Mouse (Mus musculus): ENCODE results near the gene Abi3. TPM values are rescaled to one million over a fixed set of nuclear protein-coding genes. Genes with fewer than 3 reads are reported as not detected.

The Abi3 gene
- polyA plus RNA-seq, 2 experiments: 2.3 to 4.9 TPM

DNA sequence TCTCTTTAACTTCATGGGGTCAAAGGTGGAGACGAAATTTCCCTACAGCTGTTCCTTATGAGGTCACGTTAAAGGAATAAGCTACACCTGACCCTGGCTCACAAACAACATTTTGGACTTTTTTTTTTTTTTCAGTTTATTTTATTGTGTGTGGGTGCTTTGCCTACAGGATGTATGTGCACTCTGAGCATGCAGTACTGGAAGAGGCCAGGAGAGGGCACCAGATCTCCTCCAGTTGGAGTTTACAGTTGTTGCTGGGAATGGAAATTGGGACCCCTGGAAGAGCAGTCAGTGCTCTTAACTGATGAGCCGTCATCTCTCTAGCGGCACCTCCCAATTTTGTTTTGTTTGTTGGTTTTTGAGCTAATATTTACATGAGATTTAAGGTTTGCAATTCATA is 56.6 kb downstream of the Abi3 start:
- no peak overlapping the region for H3K4me3 ChIP-seq (ENCODE audit: insufficient read depth in 1 of 2, low read depth in 2 of 2, low read length in 2 of 2)
- no peak overlapping the region for H3K9ac ChIP-seq (replicated peaks)
- H3K9me3 ChIP-seq (ENCODE audit: control insufficient read depth, low read length): no peaks in the 10 kb centered on the region
- no peaks in the 10 kb centered on the region for H3K36me3 ChIP-seq (replicated peaks; ENCODE audit: control insufficient read depth, insufficient read depth, low read depth)
- WGBS (ENCODE audit: insufficient replicate concordance): 81% methylated on average over 4 of the region's 4 CpGs
- DNase-seq (ENCODE audit: low read depth in 3 of 3, low spot score in 3 of 3): no peak
- ATAC-seq (ENCODE audit: insufficient read depth): no peak
- no peak overlapping the region for H3K4me2 ChIP-seq (ENCODE audit: low read depth)
- TF ChIP-seq EP300 (IDR thresholded peaks at IDR 0.05; ENCODE audit: low read depth) (no peak), CTCF (IDR thresholded peaks at IDR 0.05; ENCODE audit: low read depth) (peak; percentile 80)
- H3K4me1 ChIP-seq (replicated peaks; ENCODE audit: control insufficient read depth in 2 of 2, insufficient read depth in 2 of 2, low read length in 1 of 2): peaks cover 0 to 5% of the 10 kb centered on the region in 2 experiments; a peak in 2 of 4 replicates
- no peak overlapping the region for H3K27ac ChIP-seq
- no peaks in the 10 kb centered on the region for H3K27me3 ChIP-seq (ENCODE audit: control insufficient read depth, insufficient read depth, low read length)

DNA sequence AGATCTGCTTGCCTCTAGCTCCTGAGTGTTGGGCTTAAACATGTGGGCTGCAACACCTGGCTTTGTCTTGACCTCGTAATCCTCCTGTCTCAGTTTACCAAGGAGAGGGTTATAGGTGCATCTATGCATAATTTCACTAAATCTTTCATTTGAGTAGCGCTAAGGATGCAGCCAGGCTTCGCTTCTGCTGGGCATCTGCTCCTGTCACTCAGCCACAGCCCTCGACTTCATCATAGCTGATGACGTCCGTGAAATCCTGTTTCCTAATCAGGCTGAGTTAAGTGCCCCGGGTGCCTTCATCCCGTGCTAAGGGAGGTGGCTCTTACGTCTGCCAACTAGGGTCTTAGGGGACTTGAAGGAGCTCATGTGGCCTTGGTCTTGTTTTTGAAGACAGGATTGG is 58.3 kb downstream of the Abi3 start:
- H3K9ac ChIP-seq (replicated peaks): no peak overlapping the region

DNA sequence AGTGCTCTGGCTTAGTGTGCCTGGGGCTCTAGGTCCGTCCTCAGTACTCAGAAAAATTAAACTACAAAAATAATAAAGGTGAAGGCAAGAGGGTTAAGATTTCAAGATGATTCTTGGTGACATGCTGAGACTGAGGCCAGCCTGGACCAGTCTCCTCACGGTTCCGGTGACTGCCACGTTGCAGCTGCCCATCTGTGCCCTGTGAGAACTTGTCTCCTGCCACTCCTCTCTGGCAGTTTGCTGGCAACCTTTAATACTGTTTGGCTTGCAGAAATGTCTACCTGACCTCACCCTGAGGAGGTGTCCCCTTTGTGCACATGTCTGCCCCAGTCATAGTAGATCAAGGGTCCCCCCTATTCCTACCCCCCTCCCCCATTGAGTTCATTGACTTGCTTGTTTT is 58.8 kb downstream of the Abi3 start:
- Histone ChIP-seq H3K4me2 (ENCODE audit: low read depth) (no peak overlapping the region), H3K9ac (replicated peaks) (no peak overlapping the region), H3K36me3 (replicated peaks; ENCODE audit: control insufficient read depth, insufficient read depth, low read depth) (no peaks in the 10 kb centered on the region), H3K27me3 (ENCODE audit: control insufficient read depth, insufficient read depth, low read length) (no peaks in the 10 kb centered on the region), H3K9me3 (ENCODE audit: control insufficient read depth, low read length) (no peaks in the 10 kb centered on the region), H3K27ac (no peak overlapping the region), H3K4me1 (replicated peaks; ENCODE audit: control insufficient read depth in 2 of 2, insufficient read depth in 2 of 2, low read length in 1 of 2) (peaks cover 6 to 15% of the 10 kb centered on the region in 2 experiments), H3K4me3 (ENCODE audit: insufficient read depth in 1 of 2, low read depth in 2 of 2, low read length in 2 of 2) (no peak overlapping the region)
- no peak for TF ChIP-seq EP300 (IDR thresholded peaks at IDR 0.05; ENCODE audit: low read depth)
- TF ChIP-seq CTCF (IDR thresholded peaks at IDR 0.05; ENCODE audit: low read depth): no peak
- WGBS (ENCODE audit: insufficient replicate concordance): 82% methylated on average over 4 of the region's 4 CpGs
- no peak for ATAC-seq (ENCODE audit: insufficient read depth)
- no peak for DNase-seq (ENCODE audit: low read depth in 3 of 3, low spot score in 3 of 3)

More for the DNA sequence above, 58.3 kb downstream of the Abi3 start:
- TF ChIP-seq EP300 (IDR thresholded peaks at IDR 0.05; ENCODE audit: low read depth) (no peak), CTCF (IDR thresholded peaks at IDR 0.05; ENCODE audit: low read depth) (no peak)
- H3K4me2 ChIP-seq (ENCODE audit: low read depth): no peak overlapping the region
- peaks cover under 1 to 10% of the 10 kb centered on the region in 2 experiments for H3K4me1 ChIP-seq (replicated peaks; ENCODE audit: control insufficient read depth in 2 of 2, insufficient read depth in 2 of 2, low read length in 1 of 2)
- no peak overlapping the region for H3K27ac ChIP-seq
- no peaks in the 10 kb centered on the region for H3K36me3 ChIP-seq (replicated peaks; ENCODE audit: control insufficient read depth, insufficient read depth, low read depth)
- WGBS (ENCODE audit: insufficient replicate concordance): 76% methylated on average over 9 of the region's 9 CpGs
- H3K9me3 ChIP-seq (ENCODE audit: control insufficient read depth, low read length): no peaks in the 10 kb centered on the region
- ATAC-seq (ENCODE audit: insufficient read depth) (no peak), DNase-seq (ENCODE audit: low read depth in 3 of 3, low spot score in 3 of 3) (no peak)
- H3K27me3 ChIP-seq (ENCODE audit: control insufficient read depth, insufficient read depth, low read length): no peaks in the 10 kb centered on the region
- H3K4me3 ChIP-seq (ENCODE audit: insufficient read depth in 1 of 2, low read depth in 2 of 2, low read length in 2 of 2): no peak overlapping the region

DNA sequence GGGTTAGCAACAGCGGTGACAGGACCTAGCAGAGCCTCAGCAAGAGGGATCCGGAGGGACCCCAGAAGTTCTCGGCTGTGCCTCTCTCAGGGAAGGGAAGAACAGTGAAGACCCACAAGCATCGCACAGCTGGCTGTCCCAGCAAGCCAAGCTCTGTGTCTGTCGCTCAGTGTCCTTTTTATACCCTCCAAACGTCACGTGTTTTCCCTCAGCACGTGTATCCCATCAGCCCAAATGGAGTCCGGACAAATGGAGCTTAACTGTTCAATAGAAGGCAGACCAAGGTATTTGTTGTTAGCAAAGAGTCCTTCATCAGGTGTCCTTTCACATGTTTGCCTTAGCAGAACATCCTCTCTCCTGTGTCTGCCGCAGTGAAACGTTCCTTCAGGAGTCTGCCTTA is 60.7 kb downstream of the Abi3 start:
- H3K4me3 ChIP-seq (ENCODE audit: insufficient read depth in 1 of 2, low read depth in 2 of 2, low read length in 2 of 2): no peak overlapping the region
- H3K27ac ChIP-seq: no peak overlapping the region
- H3K9ac ChIP-seq (replicated peaks): no peak overlapping the region
- no peak overlapping the region for H3K4me2 ChIP-seq (ENCODE audit: low read depth)
- 85% methylated on average over 11 of the region's 11 CpGs for whole genome bisulfite sequencing (ENCODE audit: insufficient replicate concordance)
- H3K4me1 ChIP-seq (replicated peaks; ENCODE audit: control insufficient read depth in 2 of 2, insufficient read depth in 2 of 2, low read length in 1 of 2): peaks cover 25 to 33% of the 10 kb centered on the region in 2 experiments
- no peak for ATAC-seq (ENCODE audit: insufficient read depth)
- DNase-seq (ENCODE audit: low read depth in 3 of 3, low spot score in 3 of 3): no peak
- H3K9me3 ChIP-seq (ENCODE audit: control insufficient read depth, low read length): no peaks in the 10 kb centered on the region
- no peak for TF ChIP-seq CTCF (IDR thresholded peaks at IDR 0.05; ENCODE audit: low read depth)
- no peak for TF ChIP-seq EP300 (IDR thresholded peaks at IDR 0.05; ENCODE audit: low read depth)
- no peaks in the 10 kb centered on the region for H3K36me3 ChIP-seq (replicated peaks; ENCODE audit: control insufficient read depth, insufficient read depth, low read depth)
- no peaks in the 10 kb centered on the region for H3K27me3 ChIP-seq (ENCODE audit: control insufficient read depth, insufficient read depth, low read length)

DNA sequence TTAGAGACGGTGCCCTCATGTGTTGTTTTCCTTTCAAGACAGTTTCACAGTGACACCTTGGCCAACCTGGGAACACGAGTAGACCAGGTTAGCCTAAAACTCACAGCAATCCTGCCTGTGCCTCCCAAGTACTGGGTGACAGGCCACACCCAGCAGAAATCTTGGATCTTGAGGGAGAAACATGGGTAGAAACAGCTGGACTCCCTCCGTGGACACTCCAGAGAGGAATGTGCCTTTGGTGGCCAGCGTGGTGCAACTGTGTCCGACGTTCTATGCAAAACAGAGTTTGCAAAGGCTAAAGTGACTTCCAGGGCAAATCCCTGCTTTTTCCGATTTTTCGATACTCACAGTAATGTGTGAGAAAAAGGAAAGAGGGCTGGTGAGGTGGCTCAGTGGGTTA is 61.8 kb downstream of the Abi3 start:
- Histone ChIP-seq H3K27me3 (ENCODE audit: control insufficient read depth, insufficient read depth, low read length) (no peaks in the 10 kb centered on the region), H3K4me3 (ENCODE audit: insufficient read depth in 1 of 2, low read depth in 2 of 2, low read length in 2 of 2) (no peak overlapping the region), H3K36me3 (replicated peaks; ENCODE audit: control insufficient read depth, insufficient read depth, low read depth) (no peaks in the 10 kb centered on the region), H3K9me3 (ENCODE audit: control insufficient read depth, low read length) (no peaks in the 10 kb centered on the region), H3K27ac (no peak overlapping the region), H3K4me2 (ENCODE audit: low read depth) (no peak overlapping the region), H3K4me1 (replicated peaks; ENCODE audit: control insufficient read depth in 2 of 2, insufficient read depth in 2 of 2, low read length in 1 of 2) (peaks cover 27 to 31% of the 10 kb centered on the region in 2 experiments), H3K9ac (replicated peaks) (no peak overlapping the region)
- no peak for DNase-seq (ENCODE audit: low read depth in 3 of 3, low spot score in 3 of 3)
- 84% methylated on average over 8 of the region's 8 CpGs for WGBS (ENCODE audit: insufficient replicate concordance)
- no peak for ATAC-seq (ENCODE audit: insufficient read depth)
- TF ChIP-seq CTCF (IDR thresholded peaks at IDR 0.05; ENCODE audit: low read depth) (no peak), EP300 (IDR thresholded peaks at IDR 0.05; ENCODE audit: low read depth) (no peak)

Other genes starting within 250 kb of the Abi3 start
- gene Phb, start 175.5 kb downstream of the Abi3 start, polyA plus RNA-seq (2012; rRNA removed): 90.4 and 124 TPM in 2 replicates
- 148 and 153 TPM in 2 replicates for gene Phb, start 175.5 kb downstream of the Abi3 start, polyA plus RNA-seq (2014; fragmentation: Nextera tagmentation; extraction: Ambion mirVana)
- 5.3 and 5.4 TPM in 2 replicates for gene Zfp652, start 129.8 kb downstream of the Abi3 start, polyA plus RNA-seq (2012; rRNA removed)
- gene Zfp652, start 129.8 kb downstream of the Abi3 start, polyA plus RNA-seq (2014; fragmentation: Nextera tagmentation; extraction: Ambion mirVana): 3.2 and 3.7 TPM in 2 replicates
- gene B130006D01Rik, start 118.9 kb downstream of the Abi3 start, polyA plus RNA-seq (2012; rRNA removed): 0.09 and 0.11 TPM in 2 replicates
- 0.25 and 0.27 TPM in 2 replicates for gene B130006D01Rik, start 118.9 kb downstream of the Abi3 start, polyA plus RNA-seq (2014; fragmentation: Nextera tagmentation; extraction: Ambion mirVana)
- 21.4 and 22.0 TPM in 2 replicates for gene Phospho1, start 18.0 kb downstream of the Abi3 start, polyA plus RNA-seq (2012; rRNA removed)
- gene Phospho1, start 18.0 kb downstream of the Abi3 start, polyA plus RNA-seq (2014; fragmentation: Nextera tagmentation; extraction: Ambion mirVana): 5.7 and 6.6 TPM in 2 replicates
- 6.9 and 13.0 TPM in 2 replicates for gene Gngt2, start 5.3 kb downstream of the Abi3 start, polyA plus RNA-seq (2012; rRNA removed)
- gene Gngt2, start 5.3 kb downstream of the Abi3 start, polyA plus RNA-seq (2014; fragmentation: Nextera tagmentation; extraction: Ambion mirVana): 16.5 and 17.5 TPM in 2 replicates
- gene B4galnt2, start 72.4 kb upstream of the Abi3 start, polyA plus RNA-seq (2012; rRNA removed): 0.02 TPM in 2 replicates
- 0.09 TPM in 1 of 2 replicates, not detected in the other for gene B4galnt2, start 72.4 kb upstream of the Abi3 start, polyA plus RNA-seq (2014; fragmentation: Nextera tagmentation; extraction: Ambion mirVana)
- 3.0 and 4.1 TPM in 2 replicates for gene Igf2bp1, start 163.5 kb upstream of the Abi3 start, polyA plus RNA-seq (2012; rRNA removed)
- gene Igf2bp1, start 163.5 kb upstream of the Abi3 start, polyA plus RNA-seq (2014; fragmentation: Nextera tagmentation; extraction: Ambion mirVana): 7.1 and 7.6 TPM in 2 replicates
- 0.09 TPM in 1 of 2 replicates, not detected in the other for gene Gip, start 182.1 kb upstream of the Abi3 start, polyA plus RNA-seq (2012; rRNA removed)
- not detected in 2 replicates for gene Gip, start 182.1 kb upstream of the Abi3 start, polyA plus RNA-seq (2014; fragmentation: Nextera tagmentation; extraction: Ambion mirVana)
- gene Snf8, start 192.4 kb upstream of the Abi3 start, polyA plus RNA-seq (2012; rRNA removed): 18.5 and 28.2 TPM in 2 replicates
- 28.9 and 30.0 TPM in 2 replicates for gene Snf8, start 192.4 kb upstream of the Abi3 start, polyA plus RNA-seq (2014; fragmentation: Nextera tagmentation; extraction: Ambion mirVana)
- gene Ube2z, start 222.9 kb upstream of the Abi3 start, polyA plus RNA-seq (2012; rRNA removed): 11.8 and 15.7 TPM in 2 replicates
- 10.7 and 11.5 TPM in 2 replicates for gene Ube2z, start 222.9 kb upstream of the Abi3 start, polyA plus RNA-seq (2014; fragmentation: Nextera tagmentation; extraction: Ambion mirVana)
- gene Atp5g1, start 233.2 kb upstream of the Abi3 start, polyA plus RNA-seq (2012; rRNA removed): 213 and 233 TPM in 2 replicates
- 650 and 693 TPM in 2 replicates for gene Atp5g1, start 233.2 kb upstream of the Abi3 start, polyA plus RNA-seq (2014; fragmentation: Nextera tagmentation; extraction: Ambion mirVana)

All from liver, embryonic 14.5 days (tissue).